In the genomic region with DNA sequence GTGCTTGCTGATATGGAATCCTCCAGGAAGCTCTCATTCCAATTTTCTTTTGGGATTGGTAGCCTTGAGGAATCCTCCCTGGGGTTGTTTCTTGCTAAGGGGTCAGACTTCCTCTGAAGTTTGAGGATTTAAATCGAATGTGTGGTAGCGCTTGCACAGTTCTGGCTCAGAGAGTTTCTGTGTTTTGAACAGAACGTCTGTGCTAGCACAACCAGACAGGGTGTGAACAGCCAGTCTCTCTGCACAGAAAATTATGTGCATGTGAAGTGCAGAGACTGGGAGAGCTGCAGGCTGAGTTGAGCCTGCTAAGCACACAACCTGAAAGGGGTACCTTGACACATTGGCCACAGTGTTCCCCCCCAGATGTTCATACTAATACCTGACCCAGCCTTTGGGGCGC, we compare ENCODE assay signal across 38 mouse cellular contexts. TPM values are rescaled to one million over a fixed set of nuclear protein-coding genes. Genes with fewer than 3 reads are reported as not detected.
DNase-seq lines count a peak whose midpoint lies in the region; ATAC-seq and TF ChIP-seq lines count a peak whose summit lies in the region.
"Had no signal": no experiment of that assay in that cellular context is flagged by ENCODE, and none has a peak within 500 bp of the region (broad histone marks: within the 10 kb centered on the region; RNA-seq: fewer than 3 reads in every experiment).

No protein-coding gene starts in this region.

- ATAC-seq in forebrain, embryonic 15.5 days (replicated peaks): no peak
- ATAC-seq in forebrain, embryonic 12.5 days (ENCODE audit: low FRiP score): no peak
- ATAC-seq: midbrain, embryonic 16.5 days had no signal

- H3K9ac ChIP-seq in forebrain, embryonic 15.5 days (replicated peaks): no peak overlapping the region
- no peak overlapping the region for H3K9ac ChIP-seq in forebrain, embryonic 12.5 days
- H3K9ac ChIP-seq: hindbrain, embryonic 15.5 days; kidney, embryonic 15.5 days; liver, embryonic 15.5 days; lung, embryonic 14.5 days had no signal

- whole genome bisulfite sequencing in forebrain, embryonic 15.5 days: 72% methylated on average over 4 of the region's 4 CpGs
- 77% methylated on average over 4 of the region's 4 CpGs for WGBS in forebrain, embryonic 12.5 days

- no peaks in the 10 kb centered on the region for H3K36me3 ChIP-seq in forebrain, embryonic 15.5 days
- H3K36me3 ChIP-seq in forebrain, embryonic 12.5 days (replicated peaks): no peaks in the 10 kb centered on the region
- H3K36me3 ChIP-seq: G1E; hindbrain, embryonic 10.5 days; hindbrain, embryonic 15.5 days; kidney, embryonic 15.5 days; liver, embryonic 15.5 days had no signal

- no peak for TF ChIP-seq CTCF in brain, embryonic 14.5 days (IDR thresholded peaks at IDR 0.05; ENCODE audit: borderline replicate concordance, extremely low read depth, insufficient read depth, insufficient read length)

- TF ChIP-seq POLR2A in brain, embryonic 14.5 days (IDR thresholded peaks at IDR 0.05; ENCODE audit: borderline replicate concordance, extremely low read depth, insufficient read depth, insufficient read length, poor library complexity, severe bottlenecking): no peak

- peak; percentile 29 for DNase-seq in layer of hippocampus, adult 11-12 months (ENCODE audit: low spot score)
- DNase-seq in layer of hippocampus, postnatal 10 days (ENCODE audit: low spot score in 2 of 2): no peak
- peak; percentile 32 for DNase-seq in brain, embryonic 14.5 days (ENCODE audit: low read depth)
- DNase-seq in layer of hippocampus, postnatal 36 days: peak; percentile 38 to 42
- no peak for DNase-seq in cerebellum, adult 8-10 months
- DNase-seq: adrenal gland, postnatal 10 days; cerebellum, adult 18-20 months; cerebellum, postnatal 14 days; gastrocnemius, postnatal 14 days; heart, postnatal 14 days; kidney, adult 18-20 months; kidney, postnatal 25 days; liver; lung, postnatal 14 days; thymus, postnatal 4 days had no signal

- H3K27ac ChIP-seq in forebrain, embryonic 15.5 days (replicated peaks): peak overlapping the region; percentile 43
- no peak overlapping the region for H3K27ac ChIP-seq in forebrain, embryonic 12.5 days
- H3K27ac ChIP-seq: hindbrain, embryonic 10.5 days; hindbrain, embryonic 15.5 days; kidney, embryonic 15.5 days; liver, embryonic 15.5 days had no signal

- peaks cover 13% of the 10 kb centered on the region for H3K4me1 ChIP-seq in forebrain, embryonic 15.5 days
- peaks cover 6% of the 10 kb centered on the region for H3K4me1 ChIP-seq in forebrain, embryonic 12.5 days
- H3K4me1 ChIP-seq: liver, embryonic 15.5 days had no signal

- H3K4me2 ChIP-seq in forebrain, embryonic 15.5 days (replicated peaks): no peak overlapping the region
- H3K4me2 ChIP-seq in forebrain, embryonic 12.5 days: no peak overlapping the region
- H3K4me2 ChIP-seq: hindbrain, embryonic 15.5 days; kidney, embryonic 15.5 days; liver, embryonic 15.5 days; lung, embryonic 14.5 days; midbrain, embryonic 11.5 days had no signal

- H3K27me3 ChIP-seq in forebrain, embryonic 15.5 days: peaks cover 23% of the 10 kb centered on the region
- H3K27me3 ChIP-seq in forebrain, embryonic 12.5 days: peaks cover 43% of the 10 kb centered on the region

- H3K4me3 ChIP-seq in forebrain, embryonic 15.5 days: no peak overlapping the region
- no peak overlapping the region for H3K4me3 ChIP-seq in forebrain, embryonic 12.5 days (replicated peaks)
- H3K4me3 ChIP-seq: hindbrain, embryonic 10.5 days; hindbrain, embryonic 15.5 days; kidney, embryonic 15.5 days; liver, embryonic 15.5 days had no signal

- H3K9me3 ChIP-seq in forebrain, embryonic 15.5 days: no peaks in the 10 kb centered on the region
- H3K9me3 ChIP-seq in forebrain, embryonic 12.5 days: no peaks in the 10 kb centered on the region
- H3K9me3 ChIP-seq: hindbrain, embryonic 10.5 days; hindbrain, embryonic 15.5 days; kidney, embryonic 15.5 days; liver, embryonic 15.5 days had no signal

RNA-seq across cellular contexts. Expression of a gene that starts 2.2 kb away (rescaled TPM):
- 0.09 and 0.10 TPM in 2 replicates for polyA plus RNA-seq in forebrain, embryonic 15.5 days (2015; fragmentation: Nextera tagmentation; extraction: Ambion mirVana)
- 0.17 and 0.22 TPM in 2 replicates for polyA plus RNA-seq in forebrain, embryonic 12.5 days (2016; fragmentation: Nextera tagmentation; extraction: Ambion mirVana)
- under 1 TPM; 0.55 to 0.62 TPM for total RNA-seq in layer of hippocampus, postnatal 10 days (2021)
- polyA plus RNA-seq in brain, embryonic 14.5 days (2012; rRNA removed): 0.11 and 0.18 TPM in 2 replicates
- total RNA-seq in layer of hippocampus, postnatal 36 days (2021): under 1 TPM; 0.48 to 0.77 TPM
- total RNA-seq: adrenal gland, postnatal 10 days; G1E; gastrocnemius, postnatal 14 days; granulocyte monocyte progenitor cell, adult 5-6 weeks; heart, postnatal 14 days; neutrophil, adult 5-6 weeks had no signal
- polyA plus RNA-seq: cortical plate, adult 2 months; G1E; heart, embryonic 14.5 days; intestine, embryonic 14.5 days; kidney, embryonic 15.5 days; limb, embryonic 11.5 days; liver, embryonic 15.5 days; neural tube, embryonic 11.5 days; testis, adult 2 months had no signal

RNA-seq across cellular contexts. Expression of a gene that starts 6.7 kb away (rescaled TPM):
- polyA plus RNA-seq in forebrain, embryonic 15.5 days (2015; fragmentation: Nextera tagmentation; extraction: Ambion mirVana): not detected in 2 replicates
- not detected in 2 replicates for polyA plus RNA-seq in forebrain, embryonic 12.5 days (2016; fragmentation: Nextera tagmentation; extraction: Ambion mirVana)
- not detected for total RNA-seq in layer of hippocampus, postnatal 10 days (2021)
- polyA plus RNA-seq in brain, embryonic 14.5 days (2012; rRNA removed): not detected in 2 replicates
- total RNA-seq in layer of hippocampus, postnatal 36 days (2021): not detected
- total RNA-seq: adrenal gland, postnatal 10 days; G1E; gastrocnemius, postnatal 14 days; granulocyte monocyte progenitor cell, adult 5-6 weeks; heart, postnatal 14 days; layer of hippocampus, postnatal 25 days; left cerebral cortex, postnatal 10 days; megakaryocyte progenitor cell, adult 5-6 weeks; neutrophil, adult 5-6 weeks had no signal
- polyA plus RNA-seq: embryonic facial prominence, embryonic 14.5 days; G1E; heart, embryonic 14.5 days; hindbrain, embryonic 10.5 days; hindbrain, embryonic 15.5 days; intestine, embryonic 14.5 days; limb, embryonic 11.5 days; liver, embryonic 15.5 days; lung, embryonic 14.5 days; midbrain, embryonic 11.5 days; midbrain, embryonic 16.5 days; neural tube, embryonic 11.5 days; thymus, postnatal 0 days had no signal

RNA-seq across cellular contexts. Expression of a gene that starts 22.7 kb away (rescaled TPM):
- not detected in 2 replicates for polyA plus RNA-seq in forebrain, embryonic 15.5 days (2015; fragmentation: Nextera tagmentation; extraction: Ambion mirVana)
- polyA plus RNA-seq in forebrain, embryonic 12.5 days (2016; fragmentation: Nextera tagmentation; extraction: Ambion mirVana): not detected in 2 replicates
- not detected for total RNA-seq in layer of hippocampus, postnatal 10 days (2021)
- not detected in 2 replicates for polyA plus RNA-seq in brain, embryonic 14.5 days (2012; rRNA removed)
- not detected for total RNA-seq in layer of hippocampus, postnatal 36 days (2021)
- total RNA-seq: adrenal gland, postnatal 10 days; G1E; gastrocnemius, postnatal 14 days; granulocyte monocyte progenitor cell, adult 5-6 weeks; heart, postnatal 14 days; layer of hippocampus, postnatal 25 days; left cerebral cortex, postnatal 10 days; megakaryocyte progenitor cell, adult 5-6 weeks; neutrophil, adult 5-6 weeks had no signal
- polyA plus RNA-seq: cortical plate, adult 2 months; embryonic facial prominence, embryonic 14.5 days; G1E; heart, embryonic 14.5 days; hindbrain, embryonic 10.5 days; hindbrain, embryonic 15.5 days; intestine, embryonic 14.5 days; kidney, embryonic 15.5 days; limb, embryonic 11.5 days; liver, embryonic 15.5 days; lung, embryonic 14.5 days; midbrain, embryonic 11.5 days; neural tube, embryonic 11.5 days; testis, adult 2 months had no signal

RNA-seq across cellular contexts. Expression of a gene that starts 30.0 kb away (rescaled TPM):
- polyA plus RNA-seq in forebrain, embryonic 15.5 days (2015; fragmentation: Nextera tagmentation; extraction: Ambion mirVana): 0.26 and 0.46 TPM in 2 replicates
- 3.9 and 6.4 TPM in 2 replicates for polyA plus RNA-seq in forebrain, embryonic 12.5 days (2016; fragmentation: Nextera tagmentation; extraction: Ambion mirVana)
- total RNA-seq in layer of hippocampus, postnatal 10 days (2021): not detected
- 1.4 and 4.1 TPM in 2 replicates for polyA plus RNA-seq in brain, embryonic 14.5 days (2012; rRNA removed)
- not detected for total RNA-seq in layer of hippocampus, postnatal 36 days (2021)
- total RNA-seq: gastrocnemius, postnatal 14 days; layer of hippocampus, postnatal 25 days; left cerebral cortex, postnatal 10 days had no signal

RNA-seq across cellular contexts. Expression of a gene that starts 32.4 kb away (rescaled TPM):
- not detected in 2 replicates for polyA plus RNA-seq in forebrain, embryonic 15.5 days (2015; fragmentation: Nextera tagmentation; extraction: Ambion mirVana)
- not detected in 2 replicates for polyA plus RNA-seq in forebrain, embryonic 12.5 days (2016; fragmentation: Nextera tagmentation; extraction: Ambion mirVana)
- total RNA-seq in layer of hippocampus, postnatal 10 days (2021): under 1 TPM in 1 of 2 experiments, not detected in 1; 0.23 TPM
- 0.08 TPM in 1 of 2 replicates, not detected in the other for polyA plus RNA-seq in brain, embryonic 14.5 days (2012; rRNA removed)
- not detected for total RNA-seq in layer of hippocampus, postnatal 36 days (2021)
- total RNA-seq: adrenal gland, postnatal 10 days; gastrocnemius, postnatal 14 days; granulocyte monocyte progenitor cell, adult 5-6 weeks; heart, postnatal 14 days; layer of hippocampus, postnatal 25 days; left cerebral cortex, postnatal 10 days; megakaryocyte progenitor cell, adult 5-6 weeks had no signal
- polyA plus RNA-seq: cortical plate, adult 2 months; G1E; heart, embryonic 14.5 days; hindbrain, embryonic 10.5 days; kidney, embryonic 15.5 days; limb, embryonic 11.5 days; liver, embryonic 15.5 days; lung, embryonic 14.5 days; midbrain, embryonic 11.5 days; neural tube, embryonic 11.5 days had no signal

Comparison
In these comparisons a context has a peak if more than half of its experiments do, and no peak if none do; other contexts are left out.
1. DNase-seq: peak in layer of hippocampus, adult 11-12 months (single experiment), brain, embryonic 14.5 days (single experiment) and layer of hippocampus, postnatal 36 days (2 of 2); none in layer of hippocampus, postnatal 10 days (0 of 2) and cerebellum, adult 8-10 months (single experiment).